Mouse (Mus musculus): ENCODE data around the gene Hist1h3c.
"Not testable (repeated sequence)": the region's sequence is repeated elsewhere in the genome, so short reads cannot be mapped to it uniquely, and the experiment has no call there.

Gene Hist1h3c

GRCm38 (mm10) chr13:23739069-23739921 is 6.1 kb downstream of the Hist1h3c start:
- peak; percentile 95 for DNase-seq

- peak; percentile 95 for DNase-seq
Observed at GRCm38 (mm10) chr13:23738677-23739068, 6.7 kb downstream of the Hist1h3c start, which contains the start of gene Hist1h1c. Hist1h1c (plus strand) TSS chr13:23738808.

- DNase-seq, result no peak
Observed at GRCm38 (mm10) chr13:23738041-23738440, 7.4 kb downstream of the Hist1h3c start.

- DNase-seq, result peak; percentile 61
Observed at GRCm38 (mm10) chr13:23737091-23737490, 8.3 kb downstream of the Hist1h3c start.

GRCm38 (mm10) chr13:23732156-23732804 is 13.1 kb downstream of the Hist1h3c start:
- DNase-seq, result peak; percentile 73

GRCm38 (mm10) chr13:23730479-23730878 is 14.9 kb downstream of the Hist1h3c start:
- DNase-seq, result no peak

- no peak for DNase-seq
Observed at GRCm38 (mm10) chr13:23729706-23730105, 15.7 kb downstream of the Hist1h3c start.

- DNase-seq, result no peak
Observed at GRCm38 (mm10) chr13:23729192-23729525, 16.2 kb downstream of the Hist1h3c start.

GRCm38 (mm10) chr13:23728472-23729191 is 16.8 kb downstream of the Hist1h3c start:
- no peak for DNase-seq

- DNase-seq, result no peak
Observed at GRCm38 (mm10) chr13:23725213-23725612, 20.2 kb downstream of the Hist1h3c start.

- no peak for DNase-seq
Observed at GRCm38 (mm10) chr13:23724239-23724638, 21.2 kb downstream of the Hist1h3c start.

GRCm38 (mm10) chr13:23717593-23718245 is 27.7 kb downstream of the Hist1h3c start:
- DNase-seq, result not testable (repeated sequence)

GRCm38 (mm10) chr13:23717176-23717575 is 28.2 kb downstream of the Hist1h3c start:
- DNase-seq, result no peak

GRCm38 (mm10) chr13:23716261-23717042 is 28.9 kb downstream of the Hist1h3c start:
- no peak for DNase-seq

- peak; percentile 75 for DNase-seq
Observed at GRCm38 (mm10) chr13:23710374-23711089, 34.9 kb downstream of the Hist1h3c start, which contains the start of gene Hfe. Hfe (minus strand) TSS chr13:23710854.

GRCm38 (mm10) chr13:23709714-23710373 is 35.6 kb downstream of the Hist1h3c start:
- DNase-seq, result peak; percentile 46

GRCm38 (mm10) chr13:23708654-23709053 is 36.7 kb downstream of the Hist1h3c start:
- no peak for DNase-seq

GRCm38 (mm10) chr13:23708041-23708440 is 37.4 kb downstream of the Hist1h3c start:
- DNase-seq, result no peak

GRCm38 (mm10) chr13:23706771-23707170 is 38.6 kb downstream of the Hist1h3c start:
- DNase-seq, result no peak

- no peak for DNase-seq
Observed at GRCm38 (mm10) chr13:23705751-23706356, 39.5 kb downstream of the Hist1h3c start.
